Comparison of ENCODE assay signal across 9 mouse cellular contexts in the genomic region with DNA sequence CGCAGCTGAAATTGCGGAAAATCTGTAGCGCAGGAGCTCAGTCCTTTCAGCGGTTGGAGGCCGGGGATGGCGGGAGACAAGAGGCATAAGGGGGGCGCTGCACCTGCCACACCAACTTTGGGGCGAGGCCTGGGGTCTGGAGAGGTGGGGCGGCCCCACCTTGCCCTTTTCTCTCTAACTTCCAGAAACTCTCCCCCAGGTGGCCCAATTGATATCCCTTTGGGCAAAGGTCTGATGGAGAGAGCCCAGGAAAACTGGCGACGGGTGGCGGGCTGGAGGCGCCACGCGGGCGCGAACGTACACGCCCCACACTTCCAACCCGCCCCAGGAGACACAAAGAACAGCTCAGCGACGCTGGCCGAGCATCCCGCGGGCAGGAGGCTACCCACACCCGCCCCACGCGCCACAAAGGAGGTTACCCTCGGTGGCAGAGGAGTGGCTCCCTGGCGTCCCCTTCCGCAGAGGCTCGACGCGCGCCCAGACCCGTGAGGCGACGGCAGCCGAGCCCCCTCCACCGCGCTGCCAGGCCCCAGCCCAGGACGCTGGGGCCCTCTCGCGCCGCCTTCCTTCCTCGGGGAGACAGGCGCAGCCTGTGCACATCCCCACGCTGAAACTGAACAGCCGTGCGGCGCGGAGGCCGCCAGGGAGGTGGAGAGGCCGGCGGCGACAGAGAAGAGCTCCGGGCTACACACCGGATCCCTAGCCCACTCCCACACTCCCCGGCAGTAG. TPM values are rescaled to one million over a fixed set of nuclear protein-coding genes. Genes with fewer than 3 reads are reported as not detected.
DNase-seq lines count a peak whose midpoint lies in the region; ATAC-seq and TF ChIP-seq lines count a peak whose summit lies in the region.
"Had no signal": no experiment of that assay in that cellular context is flagged by ENCODE, and none has a peak within 500 bp of the region (broad histone marks: within the 10 kb centered on the region; RNA-seq: fewer than 3 reads in every experiment).

No protein-coding gene starts in this region.

- no peak; the same call in 1 of the 2 replicates for TF ChIP-seq CTCF in left cerebral cortex, adult 2 months (IDR thresholded peaks at IDR 0.05)
- no peak for TF ChIP-seq CTCF in bone marrow macrophage, adult 2 months (IDR thresholded peaks at IDR 0.05; ENCODE audit: low read depth, low read length)

- H3K27ac ChIP-seq in left cerebral cortex, adult 2 months = no peak overlapping the region; the same call in 1 of the 2 replicates
- H3K27ac ChIP-seq in bone marrow macrophage, adult 2 months (ENCODE audit: insufficient read depth, low read depth, low read length) = peak overlapping the region; percentile 39; the same call in 1 of the 2 replicates
- H3K27ac ChIP-seq in forebrain, embryonic 12.5 days = peak overlapping the region; percentile 19; the same call in 1 of the 2 replicates
- H3K27ac ChIP-seq in intestine, embryonic 16.5 days (ENCODE audit: low read length) = no peak overlapping the region
- 0 out of 2 replicates have a peak overlapping the region, but pooled peaks have one; percentile 26 for H3K27ac ChIP-seq in lung, embryonic 16.5 days (ENCODE audit: low read length)

- ATAC-seq in forebrain, embryonic 12.5 days (ENCODE audit: low FRiP score) = 0 out of 2 replicates have a peak, but pooled peaks have one; percentile 19
- peak; percentile 47 for ATAC-seq in intestine, embryonic 16.5 days
- ATAC-seq in lung, embryonic 16.5 days (ENCODE audit: low read depth) = peak; percentile 39
- no peak for ATAC-seq in inflammation-experienced regulatory T-cells, adult 6 months

- peak; percentile 23 to 31 for DNase-seq in left cerebral cortex, adult 2 months (ENCODE audit: extremely low spot score in 1 of 2, low spot score in 2 of 2)
- no peak for DNase-seq in left cerebral cortex, adult 9 months (ENCODE audit: low spot score in 2 of 2)
- DNase-seq in retina, postnatal 1 day = peak; percentile 70

- peaks cover 36% of the 10 kb centered on the region for H3K27me3 ChIP-seq in forebrain, embryonic 12.5 days
- H3K27me3 ChIP-seq in intestine, embryonic 16.5 days (replicated peaks; ENCODE audit: control insufficient read depth, insufficient read depth, low read length) = peaks cover 9% of the 10 kb centered on the region; the same call in 1 of the 2 replicates
- peaks cover 21% of the 10 kb centered on the region for H3K27me3 ChIP-seq in lung, embryonic 16.5 days (ENCODE audit: control insufficient read depth, insufficient read depth, low read depth, low read length)

- H3K4me3 ChIP-seq in left cerebral cortex, adult 2 months = peak overlapping the region; percentile 51
- peak overlapping the region; percentile 53 for H3K4me3 ChIP-seq in bone marrow macrophage, adult 2 months (ENCODE audit: insufficient read depth, low read length)
- H3K4me3 ChIP-seq in forebrain, embryonic 12.5 days (replicated peaks) = peak overlapping the region; percentile 45
- H3K4me3 ChIP-seq in intestine, embryonic 16.5 days (ENCODE audit: low read length) = peak overlapping the region; percentile 48
- peak overlapping the region; percentile 50 for H3K4me3 ChIP-seq in lung, embryonic 16.5 days (ENCODE audit: low read length)
- H3K4me3 ChIP-seq: myocyte had no signal

- no peaks in the 10 kb centered on the region for H3K9me3 ChIP-seq in forebrain, embryonic 12.5 days
- H3K9me3 ChIP-seq in intestine, embryonic 16.5 days (ENCODE audit: control insufficient read depth, low read length) = no peaks in the 10 kb centered on the region
- H3K9me3 ChIP-seq in lung, embryonic 16.5 days (ENCODE audit: control insufficient read depth, low read length) = no peaks in the 10 kb centered on the region

- H3K36me3 ChIP-seq in forebrain, embryonic 12.5 days (replicated peaks) = peaks cover 7% of the 10 kb centered on the region
- no peaks in the 10 kb centered on the region for H3K36me3 ChIP-seq in intestine, embryonic 16.5 days (ENCODE audit: control insufficient read depth, insufficient read depth, low read length)
- H3K36me3 ChIP-seq in lung, embryonic 16.5 days (ENCODE audit: control insufficient read depth, insufficient read depth, low read length) = no peaks in the 10 kb centered on the region

- intact Hi-C loops in left cerebral cortex, adult 2 months (cut with DNase I) = no loop called here

- 2% methylated on average over 59 of the region's 59 CpGs for WGBS in forebrain, embryonic 12.5 days
- 3% methylated on average over 59 of the region's 59 CpGs for WGBS in intestine, embryonic 16.5 days
- WGBS in lung, embryonic 16.5 days = under 1% methylated on average over 56 of the region's 59 CpGs

- peak overlapping the region; percentile 65 for H3K9ac ChIP-seq in forebrain, embryonic 12.5 days
- peak overlapping the region; percentile 64 for H3K9ac ChIP-seq in intestine, embryonic 16.5 days (ENCODE audit: low read depth, low read length)
- H3K9ac ChIP-seq in lung, embryonic 16.5 days (ENCODE audit: low read length) = peak overlapping the region; percentile 61

- peak overlapping the region; percentile 91 for H3K4me2 ChIP-seq in forebrain, embryonic 12.5 days
- H3K4me2 ChIP-seq in intestine, embryonic 16.5 days (ENCODE audit: low read depth, low read length) = peak overlapping the region; percentile 88
- H3K4me2 ChIP-seq in lung, embryonic 16.5 days (ENCODE audit: low read depth, low read length) = peak overlapping the region; percentile 64

- TF ChIP-seq POLR2A in bone marrow macrophage, adult 2 months (IDR thresholded peaks at IDR 0.05; ENCODE audit: borderline replicate concordance, low read depth, low read length) = no peak

- peaks cover 13% of the 10 kb centered on the region for H3K4me1 ChIP-seq in bone marrow macrophage, adult 2 months (ENCODE audit: control insufficient read depth, insufficient read depth, low read length)
- peaks cover 32% of the 10 kb centered on the region for H3K4me1 ChIP-seq in forebrain, embryonic 12.5 days
- peaks cover 23% of the 10 kb centered on the region for H3K4me1 ChIP-seq in intestine, embryonic 16.5 days (ENCODE audit: control insufficient read depth, insufficient read depth, low read length)
- H3K4me1 ChIP-seq in lung, embryonic 16.5 days (replicated peaks; ENCODE audit: control insufficient read depth, insufficient read depth, low read length) = peaks cover 25% of the 10 kb centered on the region

RNA-seq across cellular contexts. Expression of a gene that starts 37.5 kb away (rescaled TPM):
- 10 to 100 TPM; 25.4 to 27.4 TPM for total RNA-seq in left cerebral cortex, adult 2 months (2021)
- polyA plus RNA-seq in bone marrow macrophage, adult 2 months (2012; ENCODE audit: insufficient read depth, insufficient read length, missing spikeins) = 26.6 and 26.9 TPM in 2 replicates
- 108 and 118 TPM in 2 replicates for polyA plus RNA-seq in forebrain, embryonic 12.5 days (2016; fragmentation: Nextera tagmentation; extraction: Ambion mirVana)
- polyA plus RNA-seq in intestine, embryonic 16.5 days (2015; fragmentation: Nextera tagmentation; extraction: Ambion mirVana) = 21.6 and 22.4 TPM in 2 replicates
- 35.5 and 37.6 TPM in 2 replicates for polyA plus RNA-seq in lung, embryonic 16.5 days (2015; fragmentation: Nextera tagmentation; extraction: Ambion mirVana)
- polyA plus RNA-seq in inflammation-experienced regulatory T-cells, adult 6 months (2017; shearing (Covaris generic)) = 10 to 100 TPM; 29.8 to 58.3 (median 53.4) TPM

Comparison
In these comparisons a context has a peak if more than half of its experiments do, and no peak if none do; other contexts are left out.
1. DNase-seq: peak in left cerebral cortex, adult 2 months (2 of 2) and retina, postnatal 1 day (single experiment); none in left cerebral cortex, adult 9 months (0 of 2).
2. H3K27ac ChIP-seq: peak in bone marrow macrophage, adult 2 months (single experiment), forebrain, embryonic 12.5 days (single experiment) and lung, embryonic 16.5 days (single experiment); none in left cerebral cortex, adult 2 months (single experiment) and intestine, embryonic 16.5 days (single experiment).
3. Peak in every context shown above with its lines, with median percentiles within 50 percentile points of each other: H3K4me3 ChIP-seq, H3K4me2 ChIP-seq and H3K9ac ChIP-seq.